Mouse (Mus musculus) stomach, postnatal 0 days (tissue): ENCODE data around the gene Mlec. TPM values are rescaled to one million over a fixed set of nuclear protein-coding genes. Genes with fewer than 3 reads are reported as not detected.

Source experiments
- ATAC-seq: fragments of 200-750 bp; cut with Nextera tagmentation; 2 replicates; pipeline ENCODE4 v1.8.0; 2017; ENCODE audit not compliant: low FRiP score, low TSS enrichment
- DNase-seq: peaks from one replicate; pipeline ENCODE4 v3.0.0-alpha.2; 2016; ENCODE audit warnings: low spot score
- H3K27ac ChIP-seq: fragments of 300-500 bp; sonication (generic); replicated peaks from 2 replicates; pipeline ENCODE4 v1.5.1; 2014; ENCODE audit warnings: mild to moderate bottlenecking, control low read depth
- H3K27me3 ChIP-seq: fragments of 300-500 bp; sonication (generic); 2 replicates; pipeline ENCODE4 v1.6.1; 2014; ENCODE audit warnings: low read length; ENCODE audit not compliant: control insufficient read depth, insufficient read depth
- H3K36me3 ChIP-seq: fragments of 300-500 bp; sonication (generic); 2 replicates; pipeline ENCODE4 v1.6.1; 2014; ENCODE audit warnings: low read length, mixed read lengths; ENCODE audit not compliant: control insufficient read depth, insufficient read depth
- H3K4me1 ChIP-seq: fragments of 300-500 bp; sonication (generic); replicated peaks from 2 replicates; pipeline ENCODE4 v1.6.1; 2014; ENCODE audit warnings: antibody characterized with exemption; ENCODE audit not compliant: control insufficient read depth, insufficient read depth
- H3K4me2 ChIP-seq: fragments of 300-500 bp; sonication (generic); replicated peaks from 2 replicates; pipeline ENCODE4 v1.6.1; 2014; ENCODE audit warnings: low read depth, mild to moderate bottlenecking, control low read depth, moderate library complexity
- H3K4me3 ChIP-seq: fragments of 300-500 bp; sonication (generic); 2 replicates; pipeline ENCODE4 v1.5.1; 2014; ENCODE audit warnings: low read depth, low read length, control low read depth
- H3K9ac ChIP-seq: fragments of 300-500 bp; sonication (generic); 2 replicates; pipeline ENCODE4 v1.6.1; 2014; ENCODE audit warnings: mild to moderate bottlenecking, low read length, control low read depth, mixed read lengths
- H3K9me3 ChIP-seq: fragments of 300-500 bp; sonication (generic); 2 replicates; pipeline ENCODE4 v1.6.1; 2016; ENCODE audit warnings: low read length; ENCODE audit not compliant: control insufficient read depth
- CTCF ChIP-seq: IDR thresholded peaks from 2 replicates; pipeline ENCODE4 v1.5.1; 2016; ENCODE audit warnings: antibody characterized with exemption, low read depth, mild to moderate bottlenecking, moderate library complexity
- EP300 ChIP-seq: optimal IDR thresholded peaks from 2 replicates; pipeline ENCODE3; 2016; ENCODE audit warnings: antibody characterized with exemption
- whole genome bisulfite sequencing: fragments of 180-500 bp; shearing (Covaris S2); extraction: QIAGEN DNeasy Blood & Tissue Kit; methylation state at CpG from one replicate; pipeline ENCODE4 v1.1.7; 2014; 5-methylcytosine and 5-hydroxymethylcytosine counted together
- polyA plus RNA-seq: library from polyadenylated mRNA; unstranded; fragments of >200 nt; fragmentation: Nextera tagmentation; extraction: Ambion mirVana; gene quantifications from 2 replicates; pipeline ENCODE4 v1.2.1, GENCODE M21; 2015

Gene Mlec
- polyA plus RNA-seq, 1 experiment from 2014 or later = 30.4 TPM

DNA sequence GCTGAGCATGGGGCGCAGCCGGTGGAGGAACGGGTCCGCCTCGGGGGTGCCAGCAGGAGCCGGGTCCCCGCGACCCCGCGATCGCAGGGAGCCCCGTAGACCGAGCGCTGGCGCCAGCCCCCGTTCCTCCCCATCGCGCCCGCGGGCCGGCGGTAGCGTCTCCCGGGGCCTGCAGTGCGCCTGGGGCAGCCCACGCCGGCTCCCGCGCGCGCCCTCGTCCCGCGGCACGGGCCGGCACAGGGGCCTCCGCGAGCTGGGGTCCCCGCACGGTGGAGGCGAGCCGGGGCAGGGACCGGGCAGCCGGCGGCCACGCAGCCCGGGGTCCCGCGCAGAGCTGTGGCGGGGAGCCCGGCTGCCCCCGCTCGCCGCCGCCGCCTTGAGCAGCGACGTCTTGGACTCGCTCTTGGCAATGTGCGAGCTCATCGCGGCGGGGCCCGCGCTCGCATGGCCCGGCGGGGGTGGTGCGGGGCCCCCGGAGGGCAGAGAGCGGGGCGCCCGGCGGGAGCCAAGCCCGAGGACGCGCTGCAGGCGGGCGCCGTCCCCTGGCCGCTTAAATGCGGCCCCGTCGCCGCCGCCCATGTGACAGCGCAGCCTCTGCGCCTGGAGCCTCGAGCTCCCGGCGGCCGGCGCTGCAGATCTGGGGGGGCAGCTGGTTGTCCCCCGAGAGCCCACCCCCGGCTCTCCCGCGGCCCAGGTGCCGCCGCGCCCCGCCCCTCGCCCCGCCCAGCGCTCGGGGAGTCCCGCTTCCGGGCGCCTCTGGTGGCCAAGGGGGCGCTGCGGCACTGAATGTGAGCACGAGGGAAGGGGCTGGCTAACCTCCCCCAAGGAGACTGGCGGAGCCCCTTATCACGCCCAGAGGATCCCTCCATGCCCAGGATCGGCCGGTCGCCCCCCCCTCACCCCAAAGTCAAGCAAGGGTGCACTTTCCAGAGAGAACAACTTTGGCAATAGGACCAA lies 36.0 kb upstream of the Mlec start, which contains the start of gene Cabp1:
Cabp1 (minus strand) TSS at position 713 of the 957 bp plus-strand sequence.
- no peaks in the 10 kb centered on the region for H3K9me3 ChIP-seq
- peak within 1 kb of the TSS; percentile 52 for H3K4me3 ChIP-seq
- H3K27ac ChIP-seq = no peak within 1 kb of the TSS
- TF ChIP-seq EP300 (no peak), CTCF (peak; percentile 57)
- H3K4me1 ChIP-seq = no peaks in the 10 kb centered on the region
- no peaks in the 10 kb centered on the region for H3K36me3 ChIP-seq
- ATAC-seq (peak; percentile 36), DNase-seq (peak; percentile 66)
- H3K9ac ChIP-seq = peak within 1 kb of the TSS; percentile 43
- 0% methylated on average over 43 of the region's 116 CpGs for WGBS
- H3K4me2 ChIP-seq = peak within 1 kb of the TSS; percentile 96
- H3K27me3 ChIP-seq = peaks cover 19% of the 10 kb centered on the region

DNA sequence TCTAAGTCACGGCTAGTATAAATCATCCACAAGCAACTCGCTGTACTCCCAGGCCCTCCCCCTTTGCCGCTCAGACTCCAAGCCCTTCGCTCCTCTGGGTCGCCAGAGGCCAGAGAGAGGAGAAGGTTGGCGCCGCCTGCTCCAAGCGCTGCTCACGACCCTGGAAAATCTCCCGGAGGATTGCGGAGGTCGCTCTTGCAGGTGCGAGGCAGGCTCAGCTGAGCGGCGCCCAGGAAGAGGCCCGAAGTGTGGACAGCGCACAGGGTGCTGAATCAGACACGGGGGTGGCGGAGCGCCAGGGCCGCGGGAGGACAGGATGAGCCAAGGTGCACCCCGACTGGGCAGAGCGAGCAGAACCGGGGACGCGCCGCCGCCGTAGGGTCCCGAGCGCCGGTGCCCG lies 35.2 kb upstream of the Mlec start:
- peak overlapping the region; percentile 52 for H3K4me3 ChIP-seq
- H3K4me2 ChIP-seq = peak overlapping the region; percentile 96
- H3K9ac ChIP-seq = peak overlapping the region; percentile 35; the same call in 1 of the 2 replicates
- no peaks in the 10 kb centered on the region for H3K36me3 ChIP-seq
- H3K9me3 ChIP-seq = no peaks in the 10 kb centered on the region
- WGBS = under 1% methylated on average over 32 of the region's 34 CpGs
- H3K4me1 ChIP-seq = no peaks in the 10 kb centered on the region
- peak; percentile 50 for ATAC-seq
- peaks cover 19% of the 10 kb centered on the region for H3K27me3 ChIP-seq
- no peak overlapping the region for H3K27ac ChIP-seq
- TF ChIP-seq CTCF = no peak
- TF ChIP-seq EP300 = no peak
- peak; percentile 75 for DNase-seq

DNA sequence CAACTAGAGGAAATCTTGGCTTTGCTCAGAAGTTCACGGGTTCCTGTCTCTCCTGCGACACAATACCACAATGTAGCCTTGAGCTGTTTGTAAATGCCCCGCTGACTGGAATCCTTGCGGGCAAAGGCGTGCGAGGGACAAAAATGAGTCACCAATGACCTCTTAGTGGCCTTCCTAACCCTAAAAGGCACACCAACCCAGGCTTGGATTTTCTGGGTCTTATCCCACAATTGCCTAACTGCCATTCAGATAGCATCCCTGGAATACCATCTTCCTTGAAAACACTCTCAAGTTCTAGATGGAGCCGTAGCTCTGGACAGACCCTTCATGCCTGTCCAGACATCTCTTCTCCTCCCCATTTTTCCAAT lies 34.8 kb upstream of the Mlec start:
- Histone ChIP-seq H3K4me1 (no peaks in the 10 kb centered on the region), H3K36me3 (no peaks in the 10 kb centered on the region), H3K4me2 (peak overlapping the region; percentile 96), H3K27me3 (peaks cover 19% of the 10 kb centered on the region), H3K9ac (no peak overlapping the region), H3K4me3 (peak overlapping the region; percentile 52; the same call in 1 of the 2 replicates), H3K27ac (no peak overlapping the region), H3K9me3 (no peaks in the 10 kb centered on the region)
- DNase-seq (no peak), ATAC-seq (no peak)
- 19% methylated on average over 7 of the region's 7 CpGs for WGBS
- TF ChIP-seq CTCF (no peak), EP300 (no peak)

DNA sequence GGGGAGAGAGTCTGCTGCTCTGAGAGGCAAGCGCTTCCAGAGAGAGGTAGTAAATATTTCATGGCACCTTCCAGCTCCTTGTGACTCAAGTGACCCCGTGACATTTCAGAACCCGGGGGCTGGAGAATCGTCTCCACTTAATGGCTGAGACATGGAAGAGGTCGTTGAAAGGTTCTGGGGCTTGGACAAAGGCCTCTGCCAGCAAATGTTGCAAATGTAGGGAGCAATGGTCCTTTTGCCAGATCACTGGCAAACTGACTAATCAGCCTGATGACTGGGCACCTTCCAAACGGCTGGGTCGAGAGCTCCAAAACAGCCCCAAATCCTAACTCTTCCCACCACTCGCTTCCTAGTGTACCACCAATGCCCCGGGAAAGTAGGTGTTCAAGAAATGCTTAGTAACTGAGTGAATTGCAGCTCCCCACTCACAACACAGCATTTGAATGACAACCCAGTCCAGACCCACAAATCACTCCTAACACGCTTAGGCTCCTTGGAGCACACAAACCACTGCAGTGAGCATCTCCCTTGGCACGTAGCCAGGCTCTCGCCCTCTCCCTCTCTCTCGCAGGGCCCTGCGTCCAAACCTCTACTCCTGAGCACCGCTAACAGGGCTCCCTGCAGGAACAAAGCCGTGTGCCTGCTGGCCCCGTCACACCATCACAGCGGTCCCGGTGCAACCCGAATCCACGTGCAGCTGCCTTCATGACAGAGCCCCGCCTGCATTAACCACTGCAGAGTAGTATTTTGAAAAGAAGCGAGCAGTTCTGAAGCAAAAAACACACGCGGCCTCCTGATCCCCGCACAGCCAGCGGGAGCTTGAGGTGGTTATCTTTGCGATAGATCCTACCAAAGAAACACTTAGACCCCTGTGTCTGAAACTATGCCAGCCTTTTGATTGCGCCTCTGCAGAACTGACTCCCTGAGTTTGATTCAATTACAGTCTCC lies 34.2 kb upstream of the Mlec start:
- no peaks in the 10 kb centered on the region for H3K36me3 ChIP-seq
- no peak overlapping the region for H3K9ac ChIP-seq
- no peaks in the 10 kb centered on the region for H3K9me3 ChIP-seq
- H3K27me3 ChIP-seq = peaks cover 19% of the 10 kb centered on the region
- no peak for TF ChIP-seq EP300
- TF ChIP-seq CTCF = no peak
- ATAC-seq (no peak), DNase-seq (no peak)
- no peak overlapping the region for H3K4me3 ChIP-seq
- H3K4me2 ChIP-seq = no peak overlapping the region
- no peak overlapping the region for H3K27ac ChIP-seq
- WGBS = 16% methylated on average over 29 of the region's 29 CpGs
- peaks cover 2% of the 10 kb centered on the region; the same call in 1 of the 2 replicates for H3K4me1 ChIP-seq

DNA sequence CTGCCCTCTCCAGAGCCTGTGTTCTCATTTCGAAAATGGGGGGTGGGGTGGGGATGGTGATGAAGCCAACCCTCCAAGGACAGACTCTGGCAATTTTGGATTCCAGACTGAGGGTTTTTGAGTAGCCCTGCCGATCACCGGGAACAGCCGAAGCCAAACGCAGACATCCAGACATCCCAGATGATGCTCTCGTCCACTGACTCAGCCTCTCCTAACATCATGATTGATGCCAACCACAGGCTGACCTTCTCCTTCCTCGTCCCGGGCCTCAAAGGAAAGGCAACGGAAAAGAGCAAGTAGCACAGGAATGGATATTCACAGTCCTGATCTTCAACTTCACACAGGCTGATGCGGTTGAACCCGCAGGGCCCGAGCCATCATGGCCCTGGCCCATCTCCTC lies 32.1 kb upstream of the Mlec start:
- DNase-seq (no peak), ATAC-seq (no peak)
- Histone ChIP-seq H3K4me2 (no peak overlapping the region), H3K27ac (no peak overlapping the region), H3K27me3 (peaks cover 19% of the 10 kb centered on the region), H3K4me1 (peaks cover 2% of the 10 kb centered on the region; the same call in 1 of the 2 replicates), H3K9ac (no peak overlapping the region), H3K4me3 (no peak overlapping the region), H3K36me3 (no peaks in the 10 kb centered on the region), H3K9me3 (no peaks in the 10 kb centered on the region)
- TF ChIP-seq EP300 (no peak), CTCF (no peak)
- 73% methylated on average over 12 of the region's 12 CpGs for WGBS
